Mouse (Mus musculus) neural tube, embryonic 13.5 days (tissue): ENCODE data around the gene Lrrfip1. TPM values are rescaled to one million over a fixed set of nuclear protein-coding genes. Genes with fewer than 3 reads are reported as not detected.

Experiments used
- ATAC-seq: fragments of 200-750 bp; cut with Nextera tagmentation; 2 replicates; pipeline ENCODE4 v1.8.0; 2017; ENCODE audit warnings: low read depth, mild to moderate bottlenecking, moderate TSS enrichment, moderate library complexity
- H3K27ac ChIP-seq: fragments of 300-500 bp; sonication (generic); replicated peaks from 2 replicates; pipeline ENCODE4 v1.5.1; 2015; ENCODE audit warnings: moderate library complexity, mild to moderate bottlenecking, inconsistent platforms
- H3K27me3 ChIP-seq: fragments of 300-500 bp; sonication (generic); 2 replicates; pipeline ENCODE4 v1.6.1; 2015; ENCODE audit warnings: mild to moderate bottlenecking, inconsistent platforms
- H3K36me3 ChIP-seq: fragments of 300-500 bp; sonication (generic); 2 replicates; pipeline ENCODE4 v1.6.1; 2015; ENCODE audit warnings: mild to moderate bottlenecking, inconsistent platforms
- H3K4me1 ChIP-seq: fragments of 300-500 bp; sonication (generic); replicated peaks from 2 replicates; pipeline ENCODE4 v1.6.1; 2015; ENCODE audit warnings: inconsistent platforms
- H3K4me2 ChIP-seq: fragments of 300-500 bp; sonication (generic); 2 replicates; pipeline ENCODE4 v1.6.1; 2015; ENCODE audit warnings: inconsistent platforms, mild to moderate bottlenecking, moderate library complexity
- H3K4me3 ChIP-seq: fragments of 300-500 bp; sonication (generic); 2 replicates; pipeline ENCODE4 v1.5.1; 2015; ENCODE audit warnings: mild to moderate bottlenecking, inconsistent platforms
- H3K9ac ChIP-seq: fragments of 300-500 bp; sonication (generic); 2 replicates; pipeline ENCODE4 v1.6.1; 2015; ENCODE audit warnings: moderate library complexity, mild to moderate bottlenecking, inconsistent platforms
- H3K9me3 ChIP-seq: fragments of 300-500 bp; sonication (generic); 2 replicates; pipeline ENCODE4 v1.6.1; 2016; ENCODE audit warnings: inconsistent platforms
- WGBS: fragments of 180-500 bp; shearing (Covaris S2); methylation state at CpG from one replicate; pipeline ENCODE4 v1.1.7; 2015; 5-methylcytosine and 5-hydroxymethylcytosine counted together
- polyA plus RNA-seq: library from polyadenylated mRNA; unstranded; fragments of >200 nt; fragmentation: Nextera tagmentation; extraction: Ambion mirVana; gene quantifications from 2 replicates; pipeline ENCODE4 v1.2.1, GENCODE M21; 2015

The Lrrfip1 gene
- polyA plus RNA-seq, 1 experiment from 2014 or later: 33.7 TPM

- Histone ChIP-seq H3K27me3 (no peaks in the 10 kb centered on the region), H3K4me3 (no peak overlapping the region), H3K4me1 (peaks cover 44% of the 10 kb centered on the region), H3K9ac (no peak overlapping the region), H3K4me2 (no peak overlapping the region), H3K27ac (no peak overlapping the region), H3K9me3 (no peaks in the 10 kb centered on the region), H3K36me3 (no peaks in the 10 kb centered on the region)
- WGBS: 87% methylated on average over 3 of the region's 3 CpGs
- no peak for ATAC-seq
Observed at GRCm38 (mm10) chr1:91013803-91014202, 15.3 kb downstream of the Lrrfip1 start.

GRCm38 (mm10) chr1:91015571-91015970 lies 17.0 kb downstream of the Lrrfip1 start:
- peaks cover 36% of the 10 kb centered on the region for H3K4me1 ChIP-seq
- WGBS: 61% methylated on average over 7 of the region's 7 CpGs
- H3K36me3 ChIP-seq: no peaks in the 10 kb centered on the region
- H3K27ac ChIP-seq: no peak overlapping the region
- H3K4me2 ChIP-seq: no peak overlapping the region
- H3K4me3 ChIP-seq: no peak overlapping the region
- H3K27me3 ChIP-seq: no peaks in the 10 kb centered on the region
- ATAC-seq: no peak
- no peaks in the 10 kb centered on the region for H3K9me3 ChIP-seq
- no peak overlapping the region for H3K9ac ChIP-seq

GRCm38 (mm10) chr1:91017111-91017758 lies 18.7 kb downstream of the Lrrfip1 start:
- no peak for ATAC-seq
- Histone ChIP-seq H3K27me3 (no peaks in the 10 kb centered on the region), H3K27ac (no peak overlapping the region), H3K4me1 (peaks cover 19% of the 10 kb centered on the region), H3K9me3 (no peaks in the 10 kb centered on the region), H3K36me3 (no peaks in the 10 kb centered on the region), H3K9ac (peak overlapping the region; percentile 0; the same call in 1 of the 2 replicates), H3K4me2 (peak overlapping the region; percentile 26), H3K4me3 (no peak overlapping the region)
- 17% methylated on average over 20 of the region's 20 CpGs for WGBS

- Histone ChIP-seq H3K4me1 (peaks cover 11% of the 10 kb centered on the region), H3K9me3 (no peaks in the 10 kb centered on the region), H3K36me3 (no peaks in the 10 kb centered on the region), H3K27ac (no peak overlapping the region), H3K27me3 (no peaks in the 10 kb centered on the region), H3K4me2 (no peak overlapping the region), H3K9ac (no peak overlapping the region), H3K4me3 (no peak overlapping the region)
- WGBS: 90% methylated on average over 2 of the region's 2 CpGs
- ATAC-seq: no peak
Observed at GRCm38 (mm10) chr1:91019346-91019745, 20.8 kb downstream of the Lrrfip1 start.

GRCm38 (mm10) chr1:91021304-91021703 lies 22.8 kb downstream of the Lrrfip1 start:
- no peak overlapping the region for H3K9ac ChIP-seq

GRCm38 (mm10) chr1:91022157-91022895 lies 23.8 kb downstream of the Lrrfip1 start:
- H3K27ac ChIP-seq: no peak overlapping the region
- no peak overlapping the region for H3K9ac ChIP-seq
- no peaks in the 10 kb centered on the region for H3K27me3 ChIP-seq
- no peak overlapping the region for H3K4me2 ChIP-seq
- peaks cover 9% of the 10 kb centered on the region; the same call in 1 of the 2 replicates for H3K9me3 ChIP-seq
- H3K4me3 ChIP-seq: no peak overlapping the region
- H3K36me3 ChIP-seq: 0 out of 2 replicates have a peak, but pooled peaks cover 2% of the 10 kb centered on the region
- ATAC-seq: no peak
- H3K4me1 ChIP-seq: peaks cover 3% of the 10 kb centered on the region
- 78% methylated on average over 11 of the region's 11 CpGs for WGBS

More at GRCm38 (mm10) chr1:91021304-91021703, 22.8 kb downstream of the Lrrfip1 start:
- no peak for ATAC-seq
- 53% methylated on average over 3 of the region's 3 CpGs for WGBS
- Histone ChIP-seq H3K4me3 (no peak overlapping the region), H3K4me1 (peaks cover 11% of the 10 kb centered on the region), H3K9me3 (0 out of 2 replicates have a peak, but pooled peaks cover 2% of the 10 kb centered on the region), H3K27me3 (no peaks in the 10 kb centered on the region), H3K27ac (no peak overlapping the region), H3K4me2 (no peak overlapping the region), H3K36me3 (0 out of 2 replicates have a peak, but pooled peaks cover 2% of the 10 kb centered on the region)

- ATAC-seq: no peak
- 0 out of 2 replicates have a peak, but pooled peaks cover 2% of the 10 kb centered on the region for H3K36me3 ChIP-seq
- 84% methylated on average over 5 of the region's 5 CpGs for WGBS
- H3K4me1 ChIP-seq: no peaks in the 10 kb centered on the region
- H3K9ac ChIP-seq: no peak overlapping the region
- no peak overlapping the region for H3K27ac ChIP-seq
- no peak overlapping the region for H3K4me2 ChIP-seq
- no peak overlapping the region for H3K4me3 ChIP-seq
- peaks cover 9% of the 10 kb centered on the region; the same call in 1 of the 2 replicates for H3K9me3 ChIP-seq
- no peaks in the 10 kb centered on the region for H3K27me3 ChIP-seq
Observed at GRCm38 (mm10) chr1:91023230-91023629, 24.7 kb downstream of the Lrrfip1 start.

GRCm38 (mm10) chr1:91023960-91024359 lies 25.4 kb downstream of the Lrrfip1 start:
- Histone ChIP-seq H3K4me2 (no peak overlapping the region), H3K36me3 (0 out of 2 replicates have a peak, but pooled peaks cover 2% of the 10 kb centered on the region), H3K27me3 (no peaks in the 10 kb centered on the region), H3K4me3 (no peak overlapping the region), H3K9ac (no peak overlapping the region), H3K9me3 (peaks cover 9% of the 10 kb centered on the region; the same call in 1 of the 2 replicates), H3K4me1 (no peaks in the 10 kb centered on the region), H3K27ac (no peak overlapping the region)
- no peak for ATAC-seq
- 86% methylated on average over 9 of the region's 9 CpGs for WGBS

- ATAC-seq: no peak
- H3K36me3 ChIP-seq: 0 out of 2 replicates have a peak, but pooled peaks cover 2% of the 10 kb centered on the region
- H3K27ac ChIP-seq: no peak overlapping the region
- no peak overlapping the region for H3K4me2 ChIP-seq
- peaks cover 9% of the 10 kb centered on the region; the same call in 1 of the 2 replicates for H3K9me3 ChIP-seq
- no peak overlapping the region for H3K4me3 ChIP-seq
- no peak overlapping the region for H3K9ac ChIP-seq
- 51% methylated on average over 3 of the region's 3 CpGs for WGBS
- no peaks in the 10 kb centered on the region for H3K27me3 ChIP-seq
- H3K4me1 ChIP-seq: no peaks in the 10 kb centered on the region
Observed at GRCm38 (mm10) chr1:91024464-91024863, 25.9 kb downstream of the Lrrfip1 start.

- Histone ChIP-seq H3K4me2 (no peak overlapping the region), H3K36me3 (0 out of 2 replicates have a peak, but pooled peaks cover 2% of the 10 kb centered on the region), H3K9me3 (peaks cover 9% of the 10 kb centered on the region; the same call in 1 of the 2 replicates), H3K9ac (no peak overlapping the region), H3K27me3 (no peaks in the 10 kb centered on the region), H3K4me1 (no peaks in the 10 kb centered on the region), H3K4me3 (no peak overlapping the region), H3K27ac (no peak overlapping the region)
- 84% methylated on average over 2 of the region's 2 CpGs for WGBS
- no peak for ATAC-seq
Observed at GRCm38 (mm10) chr1:91026945-91027344, 28.4 kb downstream of the Lrrfip1 start.

- Histone ChIP-seq H3K27ac (no peak overlapping the region), H3K4me1 (no peaks in the 10 kb centered on the region), H3K9me3 (peaks cover 9% of the 10 kb centered on the region; the same call in 1 of the 2 replicates), H3K4me2 (no peak overlapping the region), H3K4me3 (no peak overlapping the region), H3K27me3 (no peaks in the 10 kb centered on the region), H3K36me3 (0 out of 2 replicates have a peak, but pooled peaks cover 2% of the 10 kb centered on the region), H3K9ac (no peak overlapping the region)
- no peak for ATAC-seq
- 91% methylated on average over 1 of the region's 1 CpGs for WGBS
Observed at GRCm38 (mm10) chr1:91030383-91030782, 31.8 kb downstream of the Lrrfip1 start.

- ATAC-seq: no peak
- no peaks in the 10 kb centered on the region for H3K27me3 ChIP-seq
- H3K9me3 ChIP-seq: peaks cover 5% of the 10 kb centered on the region; the same call in 1 of the 2 replicates
- H3K36me3 ChIP-seq: no peaks in the 10 kb centered on the region
- H3K27ac ChIP-seq: no peak overlapping the region
- H3K4me3 ChIP-seq: no peak overlapping the region
- no peak overlapping the region for H3K9ac ChIP-seq
- no peak overlapping the region for H3K4me2 ChIP-seq
- 83% methylated on average over 4 of the region's 4 CpGs for WGBS
- H3K4me1 ChIP-seq: no peaks in the 10 kb centered on the region
Observed at GRCm38 (mm10) chr1:91031547-91031946, 33.0 kb downstream of the Lrrfip1 start.
